Mouse (Mus musculus): ENCODE results near the gene Tor2a. TPM values are rescaled to one million over a fixed set of nuclear protein-coding genes. Genes with fewer than 3 reads are reported as not detected.
A peak's percentile ranks its signal among the peaks of the same experiment; 100 is the strongest.

The Tor2a gene
- polyA plus RNA-seq (2015; fragmentation: Nextera tagmentation; extraction: Ambion mirVana) = 73.1 and 74.0 TPM in 2 replicates

- Histone ChIP-seq H3K4me2 (ENCODE audit: low read depth, low read length) (peak within 1 kb of the TSS; percentile 58), H3K27me3 (replicated peaks; ENCODE audit: control insufficient read depth, insufficient read depth, low read length) (no peaks in the 10 kb centered on the region), H3K4me3 (ENCODE audit: low read length) (peak within 1 kb of the TSS; percentile 88), H3K9me3 (ENCODE audit: control insufficient read depth, low read length) (no peaks in the 10 kb centered on the region), H3K9ac (ENCODE audit: low read depth, low read length) (peak within 1 kb of the TSS; percentile 91), H3K36me3 (ENCODE audit: control insufficient read depth, insufficient read depth, low read length) (peaks cover 12% of the 10 kb centered on the region; the same call in 1 of the 2 replicates), H3K27ac (ENCODE audit: low read length) (peak within 1 kb of the TSS; percentile 87), H3K4me1 (ENCODE audit: control insufficient read depth, insufficient read depth, low read length) (peaks cover 2% of the 10 kb centered on the region; the same call in 1 of the 2 replicates)
- ATAC-seq = peak; percentile 95
- WGBS = under 1% methylated on average over 66 of the region's 66 CpGs
These were observed at the start of gene Tor2a for GRCm38 (mm10) chr2:32757056-32757845. Gene Tor2a, plus strand, starts transcription at chr2:32757234.

- peaks cover 28% of the 10 kb centered on the region for H3K36me3 ChIP-seq (ENCODE audit: control insufficient read depth, insufficient read depth, low read length)
- H3K27ac ChIP-seq (ENCODE audit: low read length) = no peak overlapping the region
- 39% methylated on average over 3 of the region's 3 CpGs for WGBS
- H3K4me1 ChIP-seq (ENCODE audit: control insufficient read depth, insufficient read depth, low read length) = peaks cover 16% of the 10 kb centered on the region
- no peak overlapping the region for H3K4me3 ChIP-seq (ENCODE audit: low read length)
- H3K4me2 ChIP-seq (ENCODE audit: low read depth, low read length) = no peak overlapping the region
- no peaks in the 10 kb centered on the region for H3K27me3 ChIP-seq (replicated peaks; ENCODE audit: control insufficient read depth, insufficient read depth, low read length)
- ATAC-seq = no peak
- H3K9me3 ChIP-seq (ENCODE audit: control insufficient read depth, low read length) = no peaks in the 10 kb centered on the region
- H3K9ac ChIP-seq (ENCODE audit: low read depth, low read length) = no peak overlapping the region
These were observed 48.4 kb upstream of the Tor2a start for GRCm38 (mm10) chr2:32708643-32709042.

DNA sequence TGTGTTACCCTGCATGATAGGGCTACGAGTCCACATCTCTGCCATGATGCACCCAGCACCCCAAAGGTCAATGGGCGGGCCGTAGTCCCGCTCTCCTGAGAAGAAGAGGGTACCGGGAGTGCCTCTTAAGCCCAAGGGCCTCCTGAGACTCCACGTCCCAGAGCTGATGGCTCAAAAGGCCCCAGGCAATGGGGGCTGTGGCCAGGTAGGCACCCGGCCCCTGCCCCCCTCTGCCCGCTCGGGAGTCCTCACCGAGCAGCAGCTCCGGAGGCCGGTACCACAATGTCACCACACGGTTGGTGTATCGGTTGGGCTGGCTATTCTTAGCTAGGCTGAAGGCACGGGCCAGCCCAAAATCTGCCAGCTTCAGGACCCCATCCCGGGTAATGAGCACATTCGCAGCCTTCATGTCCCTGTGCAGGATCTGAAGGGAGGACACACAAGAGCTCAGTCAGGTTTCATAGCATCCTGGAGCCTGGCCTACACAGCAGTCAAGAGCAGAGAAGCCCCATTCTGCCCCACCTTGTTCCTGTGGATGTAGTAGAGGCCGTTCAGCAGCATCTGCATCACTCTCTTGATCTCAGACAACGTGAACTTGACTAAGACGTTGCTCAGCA, 47.4 kb upstream of the Tor2a start:
- no peak overlapping the region for H3K4me2 ChIP-seq (ENCODE audit: low read depth, low read length)
- H3K9ac ChIP-seq (ENCODE audit: low read depth, low read length) = no peak overlapping the region
- H3K27me3 ChIP-seq (replicated peaks; ENCODE audit: control insufficient read depth, insufficient read depth, low read length) = no peaks in the 10 kb centered on the region
- no peaks in the 10 kb centered on the region for H3K9me3 ChIP-seq (ENCODE audit: control insufficient read depth, low read length)
- H3K27ac ChIP-seq (ENCODE audit: low read length) = no peak overlapping the region
- H3K36me3 ChIP-seq (ENCODE audit: control insufficient read depth, insufficient read depth, low read length) = peaks cover 24% of the 10 kb centered on the region
- no peak for ATAC-seq
- WGBS = 91% methylated on average over 20 of the region's 20 CpGs
- peaks cover 19% of the 10 kb centered on the region for H3K4me1 ChIP-seq (ENCODE audit: control insufficient read depth, insufficient read depth, low read length)
- H3K4me3 ChIP-seq (ENCODE audit: low read length) = no peak overlapping the region

GRCm38 (mm10) chr2:32710425-32710824, 46.6 kb upstream of the Tor2a start:
- peaks cover 24% of the 10 kb centered on the region for H3K36me3 ChIP-seq (ENCODE audit: control insufficient read depth, insufficient read depth, low read length)

GRCm38 (mm10) chr2:32711301-32712056, 45.6 kb upstream of the Tor2a start:
- peak overlapping the region; percentile 96 for H3K27ac ChIP-seq (ENCODE audit: low read length)
- peak overlapping the region; percentile 77 for H3K4me2 ChIP-seq (ENCODE audit: low read depth, low read length)
- peak overlapping the region; percentile 85 for H3K9ac ChIP-seq (ENCODE audit: low read depth, low read length)
- ATAC-seq = no peak
- peaks cover 25% of the 10 kb centered on the region for H3K4me1 ChIP-seq (ENCODE audit: control insufficient read depth, insufficient read depth, low read length)
- WGBS = 25% methylated on average over 9 of the region's 9 CpGs
- H3K4me3 ChIP-seq (ENCODE audit: low read length) = peak overlapping the region; percentile 88
- no peaks in the 10 kb centered on the region for H3K27me3 ChIP-seq (replicated peaks; ENCODE audit: control insufficient read depth, insufficient read depth, low read length)
- peaks cover 15% of the 10 kb centered on the region for H3K36me3 ChIP-seq (ENCODE audit: control insufficient read depth, insufficient read depth, low read length)
- no peaks in the 10 kb centered on the region for H3K9me3 ChIP-seq (ENCODE audit: control insufficient read depth, low read length)

More at GRCm38 (mm10) chr2:32710425-32710824, 46.6 kb upstream of the Tor2a start:
- ATAC-seq = no peak
- Histone ChIP-seq H3K4me1 (ENCODE audit: control insufficient read depth, insufficient read depth, low read length) (peaks cover 25% of the 10 kb centered on the region), H3K27ac (ENCODE audit: low read length) (no peak overlapping the region), H3K4me2 (ENCODE audit: low read depth, low read length) (no peak overlapping the region), H3K9ac (ENCODE audit: low read depth, low read length) (no peak overlapping the region), H3K27me3 (replicated peaks; ENCODE audit: control insufficient read depth, insufficient read depth, low read length) (no peaks in the 10 kb centered on the region), H3K9me3 (ENCODE audit: control insufficient read depth, low read length) (no peaks in the 10 kb centered on the region), H3K4me3 (ENCODE audit: low read length) (no peak overlapping the region)
- WGBS = 81% methylated on average over 5 of the region's 5 CpGs

DNA sequence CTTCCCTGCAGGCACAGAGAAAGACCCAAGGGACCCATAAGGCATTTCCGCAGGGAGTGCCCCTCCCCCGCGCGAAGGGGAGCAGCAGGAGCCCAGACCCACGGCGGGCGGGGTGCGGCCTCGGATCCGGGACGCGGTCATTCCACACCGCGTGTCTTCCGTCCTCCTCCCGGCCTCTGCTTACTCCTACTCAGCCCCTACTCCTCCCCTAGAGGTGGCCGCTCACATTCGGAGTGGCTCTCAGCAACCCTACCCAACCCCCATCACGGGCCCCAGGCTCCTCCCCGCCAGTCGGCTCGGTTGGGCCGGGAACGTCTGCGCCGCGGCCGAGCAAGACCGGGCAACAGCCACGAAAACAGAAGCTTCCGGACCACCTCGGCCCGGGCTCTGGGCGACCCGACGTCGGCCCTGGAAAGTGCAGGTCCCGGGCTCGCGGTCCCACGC, 44.9 kb upstream of the Tor2a start:
- Histone ChIP-seq H3K4me2 (ENCODE audit: low read depth, low read length) (peak overlapping the region; percentile 77), H3K27me3 (replicated peaks; ENCODE audit: control insufficient read depth, insufficient read depth, low read length) (no peaks in the 10 kb centered on the region), H3K9ac (ENCODE audit: low read depth, low read length) (peak overlapping the region; percentile 85), H3K9me3 (ENCODE audit: control insufficient read depth, low read length) (no peaks in the 10 kb centered on the region), H3K27ac (ENCODE audit: low read length) (peak overlapping the region; percentile 96), H3K4me1 (ENCODE audit: control insufficient read depth, insufficient read depth, low read length) (peaks cover 25% of the 10 kb centered on the region), H3K4me3 (ENCODE audit: low read length) (peak overlapping the region; percentile 88), H3K36me3 (ENCODE audit: control insufficient read depth, insufficient read depth, low read length) (peaks cover 10% of the 10 kb centered on the region)
- 0% methylated on average over 41 of the region's 41 CpGs for WGBS
- peak; percentile 67 for ATAC-seq

DNA sequence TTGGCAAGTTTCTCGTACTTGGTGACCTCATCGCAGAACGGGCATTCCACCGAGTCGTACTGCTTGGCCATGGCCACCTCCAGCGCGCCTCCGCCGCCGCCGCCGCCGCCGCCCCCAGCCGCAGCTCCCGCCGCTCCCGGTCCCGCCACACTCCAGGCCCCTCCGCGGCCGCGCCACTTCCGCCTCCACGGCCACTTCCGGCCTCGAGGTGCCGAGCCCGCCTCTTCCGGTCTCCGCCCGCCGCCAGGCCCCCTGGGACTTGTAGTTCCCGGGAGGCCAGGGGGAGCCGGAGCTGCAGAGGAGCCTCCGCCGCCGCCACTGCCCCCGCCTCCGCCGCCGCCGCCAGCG, 44.5 kb upstream of the Tor2a start:
- Histone ChIP-seq H3K9me3 (ENCODE audit: control insufficient read depth, low read length) (no peaks in the 10 kb centered on the region), H3K27me3 (replicated peaks; ENCODE audit: control insufficient read depth, insufficient read depth, low read length) (no peaks in the 10 kb centered on the region), H3K36me3 (ENCODE audit: control insufficient read depth, insufficient read depth, low read length) (peaks cover 8% of the 10 kb centered on the region), H3K9ac (ENCODE audit: low read depth, low read length) (peak overlapping the region; percentile 85), H3K27ac (ENCODE audit: low read length) (peak overlapping the region; percentile 96), H3K4me3 (ENCODE audit: low read length) (peak overlapping the region; percentile 88), H3K4me1 (ENCODE audit: control insufficient read depth, insufficient read depth, low read length) (peaks cover 25% of the 10 kb centered on the region), H3K4me2 (ENCODE audit: low read depth, low read length) (peak overlapping the region; percentile 65)
- WGBS = under 1% methylated on average over 31 of the region's 44 CpGs
- ATAC-seq = peak; percentile 91

DNA sequence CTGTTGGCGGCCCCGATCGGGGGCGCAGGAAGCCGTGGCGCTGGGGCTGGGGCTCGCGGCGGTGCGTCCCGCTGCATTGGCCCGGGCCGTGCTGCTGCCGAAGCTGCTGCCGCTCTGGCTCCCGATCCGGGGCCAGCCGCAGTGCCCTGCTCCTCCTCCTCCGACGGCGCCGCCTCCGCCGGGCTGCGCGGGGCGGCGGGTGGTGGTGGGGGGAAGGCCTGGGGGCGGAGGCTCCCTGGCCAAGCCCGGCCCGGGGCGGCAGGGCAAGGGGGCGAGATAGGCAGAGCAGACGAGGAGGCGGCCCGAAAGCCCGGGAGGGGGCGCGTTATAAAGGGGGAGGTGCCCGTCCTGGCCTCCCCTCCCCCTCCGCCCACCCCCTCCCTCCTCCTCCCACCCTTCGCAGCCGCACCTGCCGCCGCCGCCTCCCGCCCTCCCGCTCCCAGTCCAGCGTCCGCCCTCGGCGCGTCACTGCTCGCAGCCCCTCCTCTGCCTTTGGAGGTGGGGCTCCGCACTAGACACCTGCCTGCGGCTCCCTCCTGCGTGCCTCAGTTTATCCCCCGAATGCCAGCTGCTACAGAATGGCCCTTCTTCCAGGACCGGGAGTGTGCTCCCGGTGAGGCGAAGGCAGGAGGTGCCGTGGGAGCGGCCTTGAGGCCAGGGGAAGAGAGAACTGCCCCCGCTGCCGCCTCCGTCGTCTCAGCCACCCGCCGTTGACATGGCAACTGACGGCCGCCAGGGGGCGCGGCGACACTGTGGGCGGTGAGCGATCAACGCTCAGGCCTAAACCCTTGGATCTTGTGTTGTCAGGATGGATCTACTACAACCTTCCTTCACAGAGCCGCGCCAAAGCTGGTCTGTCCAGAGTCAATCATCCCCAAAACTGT, 43.9 kb upstream of the Tor2a start, which contains the start of gene Cdk9:
Cdk9 (minus strand) TSS at position 143 of the 884 bp plus-strand sequence.
- H3K9me3 ChIP-seq (ENCODE audit: control insufficient read depth, low read length) = no peaks in the 10 kb centered on the region
- under 1% methylated on average over 59 of the region's 79 CpGs for WGBS
- peaks cover 8% of the 10 kb centered on the region for H3K36me3 ChIP-seq (ENCODE audit: control insufficient read depth, insufficient read depth, low read length)
- H3K4me1 ChIP-seq (ENCODE audit: control insufficient read depth, insufficient read depth, low read length) = peaks cover 25% of the 10 kb centered on the region
- peak within 1 kb of the TSS; percentile 88 for H3K4me3 ChIP-seq (ENCODE audit: low read length)
- H3K9ac ChIP-seq (ENCODE audit: low read depth, low read length) = peak within 1 kb of the TSS; percentile 85
- H3K27me3 ChIP-seq (replicated peaks; ENCODE audit: control insufficient read depth, insufficient read depth, low read length) = no peaks in the 10 kb centered on the region
- H3K4me2 ChIP-seq (ENCODE audit: low read depth, low read length) = peak within 1 kb of the TSS; percentile 77
- H3K27ac ChIP-seq (ENCODE audit: low read length) = peak within 1 kb of the TSS; percentile 96
- ATAC-seq = peak; percentile 88

Data from intestine, embryonic 16.5 days (tissue).